Mouse (Mus musculus): Measurements from ENCODE around the gene Prmt3. TPM values are rescaled to one million over a fixed set of nuclear protein-coding genes. Genes with fewer than 3 reads are reported as not detected.

Prmt3 gene
- polyA plus RNA-seq, 1 experiment from 2014 or later: 46.0 TPM

DNA sequence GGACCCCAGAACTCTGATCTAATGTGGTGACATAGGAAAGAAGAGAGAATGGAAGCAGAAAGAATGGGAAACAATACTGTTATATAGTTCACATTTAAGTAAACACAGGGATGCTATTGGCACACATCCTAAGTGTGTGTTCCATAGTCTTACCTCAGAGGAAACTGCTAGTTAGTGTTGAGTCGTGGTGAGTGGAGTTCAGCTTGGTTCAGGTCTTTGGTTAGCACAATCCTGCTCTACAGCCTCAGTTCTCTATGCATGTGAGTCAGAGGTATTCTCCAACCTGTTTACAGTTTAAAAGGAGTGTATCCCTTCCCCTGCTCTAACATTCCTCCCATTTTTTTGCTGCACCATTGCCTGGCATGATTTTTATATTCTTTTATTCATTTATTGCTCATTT, 19.0 kb downstream of the Prmt3 start:
- Histone ChIP-seq H3K4me3 (replicated peaks) (no peak overlapping the region), H3K4me2 (replicated peaks) (no peak overlapping the region), H3K4me1 (no peaks in the 10 kb centered on the region), H3K27me3 (no peaks in the 10 kb centered on the region), H3K9me3 (replicated peaks) (no peaks in the 10 kb centered on the region), H3K9ac (no peak overlapping the region), H3K36me3 (peaks cover 53% of the 10 kb centered on the region), H3K27ac (replicated peaks) (no peak overlapping the region)
- ATAC-seq (ENCODE audit: insufficient number of reproducible peaks, low FRiP score, low TSS enrichment, low read depth): no peak
- WGBS: 72% methylated on average over 1 of the region's 1 CpGs

DNA sequence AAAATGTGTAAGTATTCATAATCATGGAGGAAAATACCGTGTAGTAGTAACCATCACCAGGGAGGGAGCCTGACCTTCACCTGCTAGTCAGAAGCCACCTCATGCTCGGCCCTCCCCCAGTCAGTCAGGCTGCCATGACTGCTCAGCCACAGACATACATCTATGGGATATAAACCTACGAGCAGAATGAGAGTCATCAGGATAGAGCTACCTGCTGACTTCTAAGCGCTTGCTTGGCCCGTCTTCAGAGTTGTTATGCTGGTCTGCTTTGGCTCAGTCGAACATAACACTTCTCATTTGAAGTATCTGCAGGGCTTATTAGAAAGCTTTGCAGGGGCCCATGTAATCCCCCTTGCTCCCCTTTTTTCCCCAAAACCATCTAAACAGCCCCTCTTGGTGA, 25.4 kb downstream of the Prmt3 start:
- H3K4me1 ChIP-seq: no peaks in the 10 kb centered on the region
- no peak overlapping the region for H3K9ac ChIP-seq
- no peak overlapping the region for H3K4me3 ChIP-seq (replicated peaks)
- peaks cover 39% of the 10 kb centered on the region for H3K36me3 ChIP-seq
- no peak for ATAC-seq (ENCODE audit: insufficient number of reproducible peaks, low FRiP score, low TSS enrichment, low read depth)
- H3K27ac ChIP-seq (replicated peaks): no peak overlapping the region
- no peaks in the 10 kb centered on the region for H3K27me3 ChIP-seq
- no peak overlapping the region for H3K4me2 ChIP-seq (replicated peaks)
- H3K9me3 ChIP-seq (replicated peaks): no peaks in the 10 kb centered on the region
- 89% methylated on average over 6 of the region's 6 CpGs for WGBS

DNA sequence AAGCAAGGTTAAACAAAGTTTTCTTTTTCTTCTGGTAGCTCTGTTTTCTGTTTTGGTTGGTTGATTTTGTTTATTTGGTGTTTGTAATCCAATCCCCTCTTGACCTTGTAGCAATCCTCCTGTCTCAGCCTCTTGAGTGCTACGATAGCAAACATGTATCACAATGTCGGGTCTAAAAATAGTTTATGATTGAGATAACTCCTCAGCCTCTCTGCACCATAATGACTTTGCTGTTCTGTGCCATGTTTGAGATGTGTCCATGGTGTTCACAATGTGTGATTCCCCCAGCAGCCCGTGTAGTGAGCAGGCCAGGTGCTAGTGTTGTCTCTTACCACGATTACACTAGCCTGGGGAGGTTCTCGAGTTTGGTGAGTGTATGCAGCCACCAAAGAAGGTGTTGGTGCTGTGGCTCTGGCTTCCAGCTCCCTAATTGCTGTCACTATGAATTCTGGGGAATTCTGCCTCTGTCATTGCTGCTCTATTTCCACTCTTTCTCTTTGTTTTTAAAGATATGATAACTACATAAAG, 26.6 kb downstream of the Prmt3 start:
- Histone ChIP-seq H3K9me3 (replicated peaks) (no peaks in the 10 kb centered on the region), H3K9ac (no peak overlapping the region), H3K27ac (replicated peaks) (no peak overlapping the region), H3K4me2 (replicated peaks) (no peak overlapping the region), H3K4me3 (replicated peaks) (no peak overlapping the region), H3K36me3 (peaks cover 33% of the 10 kb centered on the region), H3K27me3 (no peaks in the 10 kb centered on the region), H3K4me1 (no peaks in the 10 kb centered on the region)
- no peak for ATAC-seq (ENCODE audit: insufficient number of reproducible peaks, low FRiP score, low TSS enrichment, low read depth)
- 78% methylated on average over 5 of the region's 5 CpGs for WGBS

DNA sequence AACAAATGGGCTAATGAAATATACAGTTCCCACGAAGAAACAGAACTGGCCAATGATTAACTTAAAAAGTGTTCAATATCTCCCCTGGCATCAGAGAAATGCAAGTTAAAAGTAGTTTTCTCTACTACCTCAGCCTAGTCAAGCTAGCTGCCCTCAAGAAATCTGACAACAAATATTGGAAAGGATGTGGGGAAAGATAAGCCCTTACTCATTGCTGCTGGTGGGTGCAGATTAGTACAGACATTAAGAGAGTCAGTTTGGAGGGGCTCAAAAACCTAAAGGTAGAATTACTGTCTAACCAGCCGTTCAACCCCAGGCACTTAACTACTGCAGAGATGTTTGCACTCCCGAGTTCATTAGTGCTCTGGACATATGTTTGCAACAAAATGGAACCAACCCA, 27.5 kb downstream of the Prmt3 start:
- 71% methylated on average over 3 of the region's 3 CpGs for WGBS
- Histone ChIP-seq H3K27ac (replicated peaks) (no peak overlapping the region), H3K36me3 (peaks cover 25% of the 10 kb centered on the region), H3K9ac (no peak overlapping the region), H3K4me3 (replicated peaks) (no peak overlapping the region), H3K4me1 (no peaks in the 10 kb centered on the region), H3K4me2 (replicated peaks) (no peak overlapping the region), H3K27me3 (no peaks in the 10 kb centered on the region), H3K9me3 (replicated peaks) (no peaks in the 10 kb centered on the region)
- no peak for ATAC-seq (ENCODE audit: insufficient number of reproducible peaks, low FRiP score, low TSS enrichment, low read depth)

DNA sequence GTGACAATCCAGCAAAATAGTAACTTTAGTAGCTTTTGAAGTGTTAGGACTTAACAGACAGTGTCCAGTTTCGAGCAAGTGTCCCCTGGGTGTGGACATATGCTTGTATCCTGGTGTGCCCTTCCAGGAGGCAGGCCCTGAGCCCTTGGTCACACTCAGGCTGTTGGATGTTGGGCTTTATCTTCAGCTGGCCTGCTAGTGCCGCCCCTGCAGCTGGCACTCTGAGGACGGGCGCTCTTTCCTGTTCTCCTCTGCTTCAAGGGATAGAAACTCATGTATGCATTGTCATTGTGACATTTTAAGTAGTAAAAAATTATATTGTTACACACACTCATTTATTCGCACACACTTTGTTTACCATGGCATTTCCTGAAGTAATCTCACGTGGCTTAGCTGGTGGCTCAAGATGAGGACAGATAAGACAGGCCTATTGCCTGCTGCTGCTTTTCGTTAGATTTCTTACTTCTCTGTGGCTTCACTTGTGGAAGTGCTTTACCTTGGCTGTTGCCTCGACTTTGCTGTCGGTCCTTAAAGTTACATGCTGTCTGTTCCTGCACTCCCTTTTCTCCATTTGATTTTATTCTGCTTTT, 29.0 kb downstream of the Prmt3 start:
- Histone ChIP-seq H3K4me3 (replicated peaks) (no peak overlapping the region), H3K9me3 (replicated peaks) (no peaks in the 10 kb centered on the region), H3K36me3 (peaks cover 22% of the 10 kb centered on the region), H3K9ac (no peak overlapping the region), H3K4me2 (replicated peaks) (no peak overlapping the region), H3K4me1 (no peaks in the 10 kb centered on the region), H3K27ac (replicated peaks) (no peak overlapping the region), H3K27me3 (no peaks in the 10 kb centered on the region)
- ATAC-seq (ENCODE audit: insufficient number of reproducible peaks, low FRiP score, low TSS enrichment, low read depth): no peak
- 85% methylated on average over 9 of the region's 9 CpGs for WGBS

DNA sequence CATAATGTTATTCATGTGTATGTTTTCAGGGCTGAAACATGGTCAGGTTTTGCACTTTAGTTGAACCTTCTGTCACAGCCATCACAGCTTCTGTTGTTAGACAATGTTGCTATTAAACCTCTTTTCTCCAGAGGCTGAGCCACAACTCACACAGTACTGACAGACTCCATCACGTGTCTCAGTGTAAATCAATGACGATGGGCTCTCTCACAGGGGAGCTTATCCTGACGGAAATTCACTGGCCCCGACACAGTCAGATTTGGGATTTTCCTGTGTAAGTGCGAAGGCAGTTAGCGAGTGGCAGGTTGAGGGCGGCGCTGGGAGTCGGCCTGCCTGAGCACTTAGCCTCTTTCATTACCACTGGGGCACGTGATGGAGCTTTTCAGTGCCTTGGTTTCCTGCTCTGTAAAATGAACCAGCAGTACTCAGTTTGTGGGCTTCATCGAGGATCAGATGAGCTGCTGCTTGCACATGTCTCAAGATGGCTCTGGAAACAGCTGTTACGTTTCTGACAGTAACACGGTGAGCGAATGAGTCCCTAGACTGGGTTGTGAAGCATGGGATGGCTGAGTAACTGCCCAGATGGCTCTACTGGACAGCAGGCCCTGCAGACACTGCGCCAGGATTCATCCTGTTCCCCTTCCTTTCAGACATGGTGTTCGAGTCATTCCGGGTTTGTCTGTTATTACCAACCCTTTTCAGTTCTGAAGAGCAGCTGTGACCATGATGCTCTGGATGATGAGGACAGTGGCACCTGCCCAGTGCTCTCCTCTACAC, 29.9 kb downstream of the Prmt3 start:
- H3K27ac ChIP-seq (replicated peaks): no peak overlapping the region
- 86% methylated on average over 17 of the region's 17 CpGs for WGBS
- H3K9ac ChIP-seq: no peak overlapping the region
- no peak overlapping the region for H3K4me3 ChIP-seq (replicated peaks)
- H3K27me3 ChIP-seq: no peaks in the 10 kb centered on the region
- peaks cover 22% of the 10 kb centered on the region for H3K36me3 ChIP-seq
- ATAC-seq (ENCODE audit: insufficient number of reproducible peaks, low FRiP score, low TSS enrichment, low read depth): no peak
- no peaks in the 10 kb centered on the region for H3K9me3 ChIP-seq (replicated peaks)
- no peaks in the 10 kb centered on the region for H3K4me1 ChIP-seq
- H3K4me2 ChIP-seq (replicated peaks): no peak overlapping the region

DNA sequence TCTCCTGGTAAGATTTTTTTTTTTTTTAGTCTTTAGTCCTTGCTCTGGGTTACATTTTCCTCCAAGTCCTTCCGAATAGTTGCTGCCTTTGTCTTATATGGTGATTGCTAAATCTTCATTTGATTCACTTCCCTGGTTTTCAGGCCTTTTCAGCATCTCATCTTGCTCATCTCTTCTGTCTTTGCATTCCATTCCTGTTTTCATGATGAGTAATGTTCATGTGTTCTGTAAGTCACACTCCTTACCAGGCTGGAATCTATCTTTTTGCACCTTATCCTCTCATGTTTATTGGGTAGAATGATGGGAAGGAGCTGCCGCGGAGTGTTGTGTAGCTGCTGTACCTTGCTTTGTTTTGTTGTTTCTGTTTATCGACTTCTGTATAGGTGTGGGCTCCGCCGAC, 31.0 kb downstream of the Prmt3 start:
- no peak overlapping the region for H3K4me3 ChIP-seq (replicated peaks)
- H3K27me3 ChIP-seq: no peaks in the 10 kb centered on the region
- no peaks in the 10 kb centered on the region for H3K9me3 ChIP-seq (replicated peaks)
- H3K9ac ChIP-seq: no peak overlapping the region
- H3K4me1 ChIP-seq: no peaks in the 10 kb centered on the region
- peaks cover 19% of the 10 kb centered on the region for H3K36me3 ChIP-seq
- 89% methylated on average over 6 of the region's 6 CpGs for WGBS
- no peak for ATAC-seq (ENCODE audit: insufficient number of reproducible peaks, low FRiP score, low TSS enrichment, low read depth)
- H3K4me2 ChIP-seq (replicated peaks): no peak overlapping the region
- H3K27ac ChIP-seq (replicated peaks): no peak overlapping the region

DNA sequence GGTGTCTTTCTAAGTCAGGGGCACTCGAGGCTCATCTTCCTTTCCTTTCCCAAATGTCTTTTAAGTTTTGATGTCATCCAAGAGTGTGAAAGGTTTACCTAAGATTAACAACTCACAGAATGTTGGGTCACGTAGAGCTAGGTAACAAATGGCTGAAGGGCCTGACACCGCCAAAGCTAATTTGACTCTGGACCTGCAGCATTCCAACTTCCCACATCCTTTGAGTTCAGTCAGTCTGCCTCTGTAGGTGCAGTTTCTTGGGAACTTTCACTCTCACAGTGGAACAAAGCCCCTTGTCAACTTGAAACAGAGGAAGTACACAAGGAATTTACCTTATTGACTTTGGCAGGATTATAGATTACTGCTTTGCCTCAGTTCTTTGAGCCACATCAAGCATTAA, 31.4 kb downstream of the Prmt3 start:
- no peaks in the 10 kb centered on the region for H3K4me1 ChIP-seq
- no peak for ATAC-seq (ENCODE audit: insufficient number of reproducible peaks, low FRiP score, low TSS enrichment, low read depth)
- 64% methylated on average over 3 of the region's 3 CpGs for WGBS

DNA sequence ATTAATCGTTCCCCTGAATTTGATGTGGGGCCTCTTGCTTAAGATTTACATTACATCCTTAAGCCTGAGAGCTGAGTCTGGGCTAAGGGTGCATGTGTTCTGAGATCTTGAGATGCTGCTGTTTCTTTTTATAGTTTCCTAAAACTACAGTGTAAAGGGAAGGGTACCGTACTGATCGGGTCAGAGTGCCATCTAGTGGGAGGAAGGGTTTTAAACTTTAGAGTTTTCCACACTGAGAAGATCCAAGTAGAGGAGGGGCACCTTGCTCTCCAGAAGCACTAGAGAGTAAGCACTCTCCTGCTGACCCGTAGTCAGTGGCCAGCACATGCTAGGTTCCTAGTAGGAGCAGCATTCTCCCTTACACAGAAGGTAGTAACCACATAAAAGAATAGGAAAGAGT, 33.2 kb downstream of the Prmt3 start:
- no peak overlapping the region for H3K4me3 ChIP-seq (replicated peaks)
- no peak for ATAC-seq (ENCODE audit: insufficient number of reproducible peaks, low FRiP score, low TSS enrichment, low read depth)
- H3K9ac ChIP-seq: no peak overlapping the region
- H3K9me3 ChIP-seq (replicated peaks): no peaks in the 10 kb centered on the region
- H3K36me3 ChIP-seq: peaks cover 19% of the 10 kb centered on the region
- no peaks in the 10 kb centered on the region for H3K27me3 ChIP-seq
- no peak overlapping the region for H3K4me2 ChIP-seq (replicated peaks)
- WGBS: 44% methylated on average over 4 of the region's 4 CpGs
- no peaks in the 10 kb centered on the region for H3K4me1 ChIP-seq
- no peak overlapping the region for H3K27ac ChIP-seq (replicated peaks)

More for the DNA sequence above, 31.4 kb downstream of the Prmt3 start:
- no peak overlapping the region for H3K4me2 ChIP-seq (replicated peaks)
- H3K4me3 ChIP-seq (replicated peaks): no peak overlapping the region
- H3K9ac ChIP-seq: no peak overlapping the region
- no peak overlapping the region for H3K27ac ChIP-seq (replicated peaks)
- no peaks in the 10 kb centered on the region for H3K9me3 ChIP-seq (replicated peaks)
- no peaks in the 10 kb centered on the region for H3K27me3 ChIP-seq
- peaks cover 19% of the 10 kb centered on the region for H3K36me3 ChIP-seq

DNA sequence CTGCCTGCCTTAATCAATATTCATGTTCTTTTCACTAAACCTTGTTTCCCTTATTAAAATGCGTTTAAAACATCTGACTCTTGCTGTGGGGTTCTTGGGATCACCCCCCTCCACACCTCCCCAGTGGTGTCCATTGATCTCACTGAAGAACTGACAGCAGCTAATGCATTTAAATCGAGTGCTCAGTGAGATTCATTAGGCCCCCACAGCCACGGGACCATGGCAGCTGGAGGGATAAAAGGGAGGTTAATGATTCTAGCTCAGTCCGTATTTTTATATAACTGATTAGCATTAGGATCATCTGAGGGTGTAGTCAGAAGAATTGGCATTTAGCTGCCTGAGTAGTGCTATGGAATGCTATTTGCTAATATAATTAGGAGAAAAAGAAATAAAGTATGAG, 41.2 kb downstream of the Prmt3 start:
- no peak for ATAC-seq (ENCODE audit: insufficient number of reproducible peaks, low FRiP score, low TSS enrichment, low read depth)
- H3K9ac ChIP-seq: no peak overlapping the region
- no peaks in the 10 kb centered on the region for H3K27me3 ChIP-seq
- no peak overlapping the region for H3K4me2 ChIP-seq (replicated peaks)
- WGBS: 43% methylated on average over 4 of the region's 4 CpGs
- peaks cover 6% of the 10 kb centered on the region; the same call in 1 of the 2 replicates for H3K36me3 ChIP-seq
- H3K9me3 ChIP-seq (replicated peaks): no peaks in the 10 kb centered on the region
- no peak overlapping the region for H3K27ac ChIP-seq (replicated peaks)
- H3K4me3 ChIP-seq (replicated peaks): no peak overlapping the region
- no peaks in the 10 kb centered on the region for H3K4me1 ChIP-seq

DNA sequence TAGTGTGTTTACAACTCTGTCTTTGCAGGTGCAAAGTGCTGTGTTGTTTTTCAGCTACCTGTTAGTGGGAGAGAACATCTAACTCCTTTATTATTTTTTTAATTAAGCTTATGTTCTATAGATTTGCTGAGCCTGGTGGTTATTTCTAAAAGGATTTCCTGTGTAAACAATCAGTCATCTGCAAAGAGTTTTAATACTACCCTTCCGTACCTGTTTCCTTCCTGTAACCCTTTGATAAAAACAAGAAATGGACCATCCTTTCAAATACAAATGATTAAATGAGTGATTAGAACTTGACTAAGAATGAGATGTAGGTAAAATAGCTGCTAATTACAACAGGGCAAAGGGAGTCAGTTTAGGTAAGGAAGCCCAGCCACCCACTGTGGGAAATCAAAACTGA, 43.2 kb downstream of the Prmt3 start:
- H3K4me2 ChIP-seq (replicated peaks): no peak overlapping the region
- no peak overlapping the region for H3K27ac ChIP-seq (replicated peaks)
- no peak overlapping the region for H3K9ac ChIP-seq
- H3K4me1 ChIP-seq: no peaks in the 10 kb centered on the region
- ATAC-seq (ENCODE audit: insufficient number of reproducible peaks, low FRiP score, low TSS enrichment, low read depth): no peak
- H3K27me3 ChIP-seq: no peaks in the 10 kb centered on the region
- no peak overlapping the region for H3K4me3 ChIP-seq (replicated peaks)
- H3K9me3 ChIP-seq (replicated peaks): no peaks in the 10 kb centered on the region
- peaks cover 6% of the 10 kb centered on the region; the same call in 1 of the 2 replicates for H3K36me3 ChIP-seq
- 76% methylated on average over 1 of the region's 1 CpGs for WGBS

DNA sequence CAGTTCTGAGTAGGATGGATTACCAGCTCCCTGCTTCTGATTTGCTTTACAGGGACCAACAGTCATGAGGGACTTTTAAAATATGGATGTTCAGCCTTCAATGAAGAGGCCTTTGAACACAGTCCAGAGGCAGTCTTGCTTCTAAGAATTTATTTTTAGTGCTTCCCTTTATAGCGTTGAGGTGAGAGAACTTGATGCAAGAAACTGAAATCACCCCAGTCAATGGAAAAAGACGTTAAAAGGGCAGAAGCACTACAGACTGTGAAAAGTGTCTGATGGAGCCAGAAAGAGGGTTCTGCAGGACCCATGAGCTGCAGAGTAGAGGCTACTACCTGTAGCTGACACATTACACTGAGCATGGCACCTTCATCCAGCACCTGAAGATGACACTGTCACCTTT, 43.9 kb downstream of the Prmt3 start:
- Histone ChIP-seq H3K4me2 (replicated peaks) (no peak overlapping the region), H3K27ac (replicated peaks) (no peak overlapping the region), H3K36me3 (peaks cover 13% of the 10 kb centered on the region), H3K27me3 (no peaks in the 10 kb centered on the region), H3K4me1 (no peaks in the 10 kb centered on the region), H3K4me3 (replicated peaks) (no peak overlapping the region), H3K9ac (no peak overlapping the region), H3K9me3 (replicated peaks) (no peaks in the 10 kb centered on the region)
- ATAC-seq (ENCODE audit: insufficient number of reproducible peaks, low FRiP score, low TSS enrichment, low read depth): no peak
- WGBS: 80% methylated on average over 2 of the region's 2 CpGs
